Mouse (Mus musculus): ENCODE measurements around the gene Reck.

Reck gene

DNA sequence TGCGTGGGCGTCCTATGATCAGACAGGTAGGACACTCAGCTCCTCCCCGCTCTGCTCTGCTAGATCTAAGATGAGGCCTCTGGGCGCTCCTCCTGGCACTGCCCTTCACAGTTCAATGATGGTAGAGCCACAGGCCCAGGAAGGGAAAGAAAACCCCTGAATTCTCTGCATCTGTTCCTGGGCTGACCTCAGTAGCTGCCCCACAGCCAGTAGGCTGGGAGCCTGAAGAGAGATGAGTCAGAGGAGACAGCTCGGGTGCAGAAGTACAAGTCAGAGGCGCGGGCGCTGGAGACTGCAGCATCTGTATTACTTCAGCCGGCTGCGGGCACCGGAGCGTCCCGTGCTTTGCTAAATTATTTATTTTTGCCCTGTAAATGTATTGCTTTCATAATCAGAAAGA is 93.3 kb downstream of the Reck start:
- no peak for DNase-seq (ENCODE audit: low read depth, low spot score)

DNA sequence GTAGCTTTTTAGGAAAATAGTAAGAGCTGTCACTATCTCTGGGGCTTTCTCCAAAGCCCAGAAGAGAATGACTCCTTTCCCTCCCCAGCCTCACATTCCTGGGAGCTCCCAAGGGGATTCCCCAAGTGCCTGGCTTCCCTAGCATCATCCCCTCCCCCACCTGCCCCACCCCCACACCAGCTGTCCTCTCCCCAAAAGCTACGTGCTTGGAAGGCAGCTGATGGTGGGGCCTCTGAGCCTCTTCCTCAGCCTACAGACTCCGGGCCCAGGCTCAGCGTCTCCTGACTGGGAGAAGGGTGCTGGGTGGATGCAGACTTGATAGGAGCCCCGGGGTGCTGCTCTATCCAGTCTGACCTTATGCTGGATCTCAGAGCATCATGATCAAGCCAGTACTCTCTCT is 94.0 kb downstream of the Reck start:
- DNase-seq (ENCODE audit: low read depth, low spot score) = peak; percentile 16

DNA sequence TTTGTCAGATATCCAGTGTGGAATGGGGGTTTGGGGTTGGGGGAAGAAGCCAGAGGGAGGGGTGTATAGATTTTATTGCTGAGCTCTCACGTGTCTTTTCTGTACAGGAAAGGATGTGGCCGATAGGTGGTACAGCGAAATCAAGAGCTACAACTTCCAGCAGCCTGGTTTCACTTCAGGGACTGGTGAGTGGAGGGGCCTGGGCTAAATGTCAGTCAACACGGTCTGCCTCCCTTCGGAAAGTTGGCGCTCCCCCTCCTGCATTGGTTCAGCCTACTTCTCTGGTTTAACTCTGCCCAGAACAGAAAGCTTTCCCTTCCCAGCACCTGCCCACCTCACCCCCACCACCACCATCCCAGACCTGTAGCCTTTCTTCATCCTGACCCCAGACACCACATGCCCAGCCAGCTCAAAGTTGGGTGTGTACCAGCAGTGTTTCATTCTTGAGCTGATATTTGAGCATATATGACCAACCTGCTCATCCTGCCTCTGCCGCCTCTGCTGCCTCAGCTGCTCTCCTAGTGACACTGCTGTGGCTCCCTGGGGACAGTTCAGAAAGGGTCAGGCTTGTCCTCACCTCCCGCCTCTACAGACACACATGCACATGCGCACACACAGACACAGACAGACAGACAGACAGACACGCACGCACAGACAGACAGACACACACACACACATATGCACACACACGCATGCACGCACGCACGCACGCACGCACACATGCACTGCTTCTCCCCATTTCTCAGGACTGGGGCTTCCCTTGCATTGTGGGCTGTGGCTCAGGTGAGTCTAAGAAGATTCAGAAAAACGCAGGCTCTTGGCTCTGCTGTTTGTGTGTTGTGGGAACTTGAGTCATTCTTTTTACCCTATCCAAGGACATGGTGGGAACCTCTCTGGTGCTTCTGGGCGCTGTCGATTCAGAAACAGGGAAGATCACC is 95.3 kb downstream of the Reck start:
- no peak for DNase-seq (ENCODE audit: low read depth, low spot score)

DNA sequence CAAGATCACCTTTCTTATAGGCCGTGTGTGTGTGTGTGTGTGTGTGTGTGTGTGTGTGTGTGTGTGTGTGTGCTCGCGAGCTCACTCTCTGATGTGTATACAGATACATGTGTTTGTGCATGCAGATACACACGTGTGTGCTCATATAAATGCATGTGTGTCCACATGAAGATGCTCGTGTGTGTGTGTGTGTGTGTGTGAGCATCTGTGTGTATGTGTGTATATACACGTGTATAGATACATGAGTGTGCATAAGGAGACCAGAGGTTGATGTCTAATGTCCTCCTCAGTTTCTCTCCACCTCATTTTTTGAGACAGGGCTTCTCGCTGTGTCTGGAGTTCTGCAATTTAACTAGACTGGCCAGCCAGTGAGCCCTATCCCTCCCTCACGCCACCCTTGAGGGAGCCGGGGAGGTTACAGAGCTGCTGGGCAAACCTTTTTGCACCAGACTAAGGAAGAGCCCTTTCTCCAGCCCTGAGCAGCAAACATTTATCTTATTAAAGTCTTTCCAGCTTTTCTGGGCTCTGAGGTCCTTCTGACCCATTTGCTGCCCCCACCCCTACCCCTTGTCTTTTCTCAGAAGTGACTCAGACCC is 96.3 kb downstream of the Reck start:
- DNase-seq (ENCODE audit: low read depth, low spot score) = no peak

DNA sequence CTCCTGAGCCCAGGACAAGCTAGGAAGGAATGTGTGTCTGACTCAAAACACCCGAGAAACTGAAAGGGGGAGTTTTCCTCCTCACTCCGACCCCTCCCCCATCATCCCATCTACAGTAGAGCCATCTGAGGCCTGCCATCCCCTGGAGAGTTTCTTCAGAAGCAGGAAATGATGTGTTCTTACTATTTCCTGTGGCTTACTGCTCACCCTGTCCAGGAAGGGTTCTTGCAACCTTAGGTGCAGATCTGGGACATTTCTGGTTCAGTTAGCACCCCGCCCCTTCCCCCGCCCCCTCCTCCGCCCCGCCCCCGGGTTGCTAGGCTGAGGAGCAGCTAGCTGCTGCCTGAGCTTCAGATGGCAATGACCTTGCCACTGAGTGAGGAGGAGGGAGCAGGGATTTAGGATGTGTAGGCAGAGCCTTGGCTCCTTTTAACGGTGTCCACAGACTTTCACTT is 96.8 kb downstream of the Reck start:
- peak; percentile 61 for DNase-seq (ENCODE audit: low read depth, low spot score)

DNA sequence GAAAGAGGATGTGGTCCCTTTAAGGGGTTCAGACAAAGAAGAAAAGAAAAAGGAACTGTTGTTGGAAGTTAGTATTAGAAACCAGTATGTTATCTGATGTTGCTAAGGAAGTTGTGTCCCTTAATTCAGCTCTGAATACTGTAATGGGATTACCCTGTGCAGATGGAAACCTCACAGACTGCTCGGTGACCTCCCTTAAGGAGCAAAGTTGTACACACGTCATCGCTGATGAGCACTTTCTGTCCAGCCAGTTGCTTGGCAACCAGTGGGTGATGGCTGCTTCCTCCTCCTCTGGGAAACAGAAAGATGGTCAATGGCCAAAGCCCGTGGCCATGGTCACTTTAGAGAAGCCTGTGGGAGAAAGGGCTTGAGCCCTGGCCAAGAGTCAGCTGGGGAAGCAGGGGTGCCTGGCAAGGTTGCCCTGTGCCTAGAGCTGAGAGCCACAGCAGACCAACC is 98.2 kb downstream of the Reck start:
- no peak for DNase-seq (ENCODE audit: low read depth, low spot score)

DNA sequence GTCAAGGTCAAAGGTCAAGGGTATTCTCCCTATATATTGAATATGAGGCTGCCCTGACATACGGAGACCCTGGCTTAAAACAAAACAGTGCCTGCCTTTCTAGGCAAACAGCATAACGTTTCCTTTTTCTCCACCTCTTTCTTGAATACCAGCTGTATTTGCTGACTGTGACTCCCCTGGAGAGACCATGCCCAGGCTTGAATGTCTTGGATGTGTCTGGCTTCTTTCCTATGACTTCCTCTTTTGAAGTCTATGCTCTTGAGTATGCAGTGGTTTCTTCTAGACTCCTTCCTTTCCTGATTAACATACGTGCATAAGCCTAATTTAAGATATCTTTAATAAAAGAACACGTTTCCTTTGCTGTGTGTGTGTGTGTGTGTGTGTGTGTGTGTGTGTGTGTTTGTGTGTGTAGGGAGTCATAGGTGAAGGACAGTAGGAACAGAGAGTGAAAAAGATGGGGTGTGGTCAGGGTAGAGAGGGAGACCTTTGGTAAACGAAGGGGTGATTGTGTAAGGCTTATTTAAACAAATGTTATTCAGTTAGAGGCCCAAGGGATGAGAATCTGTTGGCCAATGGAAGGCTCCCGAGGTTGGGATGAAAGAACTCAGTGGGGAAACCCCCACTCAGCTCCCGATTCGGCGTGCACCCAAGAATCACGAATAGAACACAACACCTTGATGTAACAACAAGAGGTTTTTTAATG is 99.7 kb downstream of the Reck start:
- no peak for DNase-seq (ENCODE audit: low read depth, low spot score)

DNA sequence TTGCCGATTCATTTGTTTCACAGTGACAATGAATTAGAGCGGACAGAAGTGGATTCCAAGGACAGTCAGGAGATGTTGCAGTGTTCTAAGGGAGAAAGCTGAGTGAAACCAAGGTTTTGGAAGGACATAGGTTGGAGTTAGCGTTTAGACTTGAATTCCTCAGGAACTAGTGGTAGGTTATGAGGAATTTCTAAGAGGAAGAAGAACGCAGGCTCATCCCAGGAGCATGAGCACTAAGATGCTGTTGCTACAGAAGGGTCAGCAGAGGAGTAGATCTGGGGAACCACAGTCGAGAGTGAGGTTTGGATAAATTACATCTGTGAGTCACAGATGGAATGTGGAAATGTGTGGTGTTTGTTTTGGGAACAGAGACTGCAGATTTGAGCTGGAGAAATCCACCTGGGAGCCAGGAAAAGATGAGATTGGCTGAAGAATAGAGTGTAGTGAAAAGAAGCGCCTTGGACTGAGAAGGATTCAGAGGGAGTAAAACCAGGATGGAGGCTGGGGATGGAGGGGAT is 101.0 kb downstream of the Reck start:
- DNase-seq (ENCODE audit: low read depth, low spot score) = no peak

DNA sequence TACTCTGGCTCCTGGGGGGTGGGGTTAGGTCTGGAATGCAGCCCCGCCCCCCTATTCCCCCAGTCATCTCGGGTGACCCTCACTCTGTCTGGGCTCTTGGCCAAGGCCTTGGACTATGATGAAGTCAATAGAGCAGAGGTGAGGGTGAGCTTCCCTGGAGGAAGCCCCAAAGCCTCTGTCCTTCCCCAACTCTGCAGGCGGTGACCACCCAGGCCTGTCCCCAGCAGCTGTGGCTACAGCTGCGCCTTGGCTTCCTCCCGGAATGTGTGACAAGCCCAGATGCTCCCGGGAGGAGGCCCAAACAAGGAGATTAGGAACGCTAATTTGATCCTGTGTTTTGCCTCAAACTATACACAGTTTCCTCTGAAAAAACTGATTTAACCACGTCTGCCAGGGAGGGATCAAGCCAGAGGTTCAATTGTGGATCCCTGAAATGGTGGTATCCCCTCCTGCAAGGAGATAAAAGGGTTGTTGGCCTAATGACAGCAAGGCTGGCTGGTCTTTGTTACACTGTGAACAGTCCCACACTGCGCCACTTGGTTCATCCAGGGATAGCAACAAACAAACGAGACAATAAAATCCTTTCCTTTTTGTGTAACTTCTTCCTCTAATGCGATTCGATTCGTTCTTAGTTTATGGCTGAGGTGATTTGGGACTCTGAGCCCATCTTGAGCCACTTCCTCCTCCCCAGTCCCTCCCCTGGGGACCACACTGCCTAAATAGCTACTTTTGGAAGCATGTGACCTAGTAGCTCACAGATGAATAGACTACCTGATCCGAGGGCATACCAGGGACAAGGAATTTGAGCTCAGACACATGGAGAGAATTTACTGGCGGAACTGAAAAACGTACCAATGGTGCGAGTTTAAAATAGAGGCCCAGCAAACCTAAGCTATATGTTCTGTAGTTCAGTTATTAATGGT is 103.5 kb downstream of the Reck start:
- peak; percentile 47 for DNase-seq (ENCODE audit: low read depth, low spot score)

DNA sequence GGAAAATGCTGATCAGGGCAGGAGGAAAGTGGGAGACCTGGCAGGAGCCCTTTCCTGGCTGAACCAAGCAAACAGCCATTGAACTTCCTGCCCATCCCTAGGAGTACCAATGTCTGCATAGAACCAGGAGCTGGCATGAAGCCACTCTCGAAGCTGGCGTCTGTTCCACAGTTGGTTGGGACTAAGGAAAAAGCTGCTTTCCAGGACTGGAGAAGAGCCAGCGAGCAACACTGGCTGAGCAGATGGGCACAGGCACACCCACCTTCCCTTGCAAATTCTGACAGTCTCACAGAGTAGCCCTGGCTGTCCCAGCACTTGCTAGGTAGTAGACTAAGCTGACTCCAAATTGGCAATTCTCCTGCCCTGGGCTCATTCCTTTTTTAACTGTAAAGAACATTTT is 104.4 kb downstream of the Reck start:
- DNase-seq (ENCODE audit: low read depth, low spot score) = no peak

DNA sequence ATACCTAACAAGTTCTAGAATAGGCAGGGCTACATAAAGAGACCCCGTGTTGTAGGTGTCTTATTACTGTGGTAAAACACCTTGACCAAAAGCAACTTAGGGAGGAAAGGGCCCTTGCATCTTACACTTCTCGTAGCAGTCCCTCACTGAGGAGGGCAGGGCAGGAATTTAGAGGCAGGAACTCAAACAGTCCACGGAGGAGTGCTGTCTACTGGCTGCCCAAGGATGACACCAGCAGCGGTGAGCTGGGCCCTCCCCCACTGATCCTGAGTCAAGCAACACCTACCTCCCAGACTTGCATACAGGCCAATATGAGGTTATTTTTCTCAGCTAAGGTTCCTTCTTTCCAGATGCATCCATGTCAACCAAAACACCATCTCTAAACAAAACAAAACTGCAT is 104.9 kb downstream of the Reck start:
- no peak for DNase-seq (ENCODE audit: low read depth, low spot score)

DNA sequence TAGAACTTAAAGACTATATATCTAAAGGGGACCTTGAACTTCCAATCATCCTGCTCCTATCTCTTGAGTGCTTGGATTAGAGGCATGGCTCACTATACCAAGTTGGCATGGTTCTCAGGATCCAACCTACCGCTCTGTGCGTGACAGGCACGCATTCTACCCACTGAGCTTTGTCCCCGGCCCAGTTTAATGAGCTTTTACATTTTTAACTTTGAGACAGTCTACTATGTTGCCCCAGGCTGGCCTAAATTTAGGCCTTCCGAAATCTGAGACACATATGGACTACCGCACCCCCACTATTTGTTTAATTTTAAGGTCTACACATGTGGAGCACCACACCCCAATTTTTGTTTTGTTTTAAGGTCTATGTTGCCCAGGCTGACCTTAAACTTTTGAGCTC is 105.5 kb downstream of the Reck start:
- no peak for DNase-seq (ENCODE audit: low read depth, low spot score)

DNA sequence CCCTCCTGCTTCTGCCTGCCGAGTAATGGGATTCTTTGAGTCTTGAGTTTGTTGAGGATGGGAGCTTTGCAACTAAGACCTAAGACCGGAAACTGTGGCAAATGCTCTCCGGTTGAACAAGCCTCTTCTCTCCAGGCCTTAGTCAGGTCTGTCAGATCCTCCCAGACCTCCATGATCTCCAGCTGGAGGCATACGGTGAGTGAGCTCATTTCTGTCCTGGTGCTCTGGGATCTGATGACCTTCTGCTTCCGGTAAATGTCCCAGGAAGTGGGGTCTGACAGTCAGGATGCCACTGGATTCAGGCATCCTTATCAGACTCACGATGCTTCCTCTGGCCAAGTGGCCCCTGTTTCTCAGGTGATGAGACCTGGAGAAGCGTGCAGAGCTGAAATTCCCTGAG is 105.9 kb downstream of the Reck start:
- no peak for DNase-seq (ENCODE audit: low read depth, low spot score)

DNA sequence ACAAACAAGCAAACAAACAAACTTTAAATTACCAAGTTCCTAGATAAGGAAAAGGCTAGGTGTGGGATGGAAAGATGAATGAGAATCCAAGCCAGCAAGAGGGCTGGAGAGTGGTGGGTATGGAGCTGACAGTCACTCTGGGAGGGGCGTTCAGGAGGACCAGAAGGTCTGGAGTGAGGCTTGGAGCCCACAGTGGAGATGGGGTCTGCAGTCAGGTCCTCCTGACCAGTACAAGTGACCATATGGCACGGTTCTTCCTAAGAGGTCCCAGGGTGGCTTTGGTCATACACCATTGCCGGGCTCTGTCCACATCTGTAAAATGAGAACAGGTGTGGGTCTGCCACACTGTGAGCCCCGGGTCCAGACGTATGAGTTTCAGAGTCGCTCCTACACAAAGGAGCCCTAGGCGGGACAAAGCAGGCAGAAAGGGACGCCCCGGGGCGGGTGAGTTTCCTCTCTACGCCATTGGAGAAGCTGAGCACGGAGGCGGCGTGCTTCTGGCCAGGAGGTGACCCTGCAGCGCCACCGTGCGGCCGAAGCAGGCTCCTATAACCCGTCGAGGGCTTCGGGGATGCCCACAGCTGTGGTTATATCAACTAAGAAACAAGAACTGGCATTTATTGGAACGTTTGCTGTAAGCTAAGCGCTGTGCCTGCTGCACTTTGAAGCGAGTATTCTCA is 106.9 kb downstream of the Reck start:
- peak; percentile 94 for DNase-seq (ENCODE audit: low read depth, low spot score)

DNA sequence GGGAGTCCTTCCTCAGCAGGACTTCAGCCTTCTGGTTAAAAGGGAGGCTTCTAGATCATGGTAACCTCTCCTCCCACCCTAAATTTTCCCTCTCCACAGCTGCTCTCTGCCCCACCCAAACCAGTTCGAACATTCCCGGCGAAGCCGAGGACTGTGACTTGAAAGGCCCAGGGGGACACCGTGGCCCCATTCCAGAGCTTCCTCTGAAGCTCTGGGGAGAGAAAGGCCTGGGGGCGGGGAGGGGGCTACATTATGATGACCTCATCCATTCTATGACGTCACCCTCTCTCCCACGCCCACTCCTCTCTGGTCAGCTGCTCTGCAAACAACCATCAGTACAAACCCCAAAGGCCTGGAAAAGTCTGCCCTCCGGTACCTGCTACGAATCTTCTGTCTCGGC is 107.9 kb downstream of the Reck start, which contains the start of gene Ccin:
Gene Ccin, plus strand, starts transcription at position 303 of the 400 bp plus-strand sequence.
- DNase-seq (ENCODE audit: low read depth, low spot score) = no peak

DNA sequence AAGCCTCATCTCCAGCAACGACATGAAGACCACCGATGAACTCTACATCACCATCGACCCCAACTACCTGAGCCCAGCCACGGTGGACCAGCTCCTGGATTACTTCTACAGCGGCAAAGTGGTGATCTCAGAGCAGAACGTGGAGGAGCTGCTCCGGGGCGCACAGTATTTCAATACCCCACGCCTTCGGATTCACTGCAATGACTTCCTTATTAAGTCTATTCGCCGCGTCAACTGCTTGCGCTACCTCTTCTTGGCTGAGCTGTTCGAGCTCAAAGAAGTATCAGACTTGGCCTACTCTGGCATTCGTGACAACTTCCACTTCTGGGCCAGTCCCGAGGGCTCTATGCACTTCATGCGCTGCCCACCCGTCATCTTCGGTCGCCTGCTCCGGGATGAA is 108.4 kb downstream of the Reck start:
- DNase-seq (ENCODE audit: low read depth, low spot score) = no peak

DNA sequence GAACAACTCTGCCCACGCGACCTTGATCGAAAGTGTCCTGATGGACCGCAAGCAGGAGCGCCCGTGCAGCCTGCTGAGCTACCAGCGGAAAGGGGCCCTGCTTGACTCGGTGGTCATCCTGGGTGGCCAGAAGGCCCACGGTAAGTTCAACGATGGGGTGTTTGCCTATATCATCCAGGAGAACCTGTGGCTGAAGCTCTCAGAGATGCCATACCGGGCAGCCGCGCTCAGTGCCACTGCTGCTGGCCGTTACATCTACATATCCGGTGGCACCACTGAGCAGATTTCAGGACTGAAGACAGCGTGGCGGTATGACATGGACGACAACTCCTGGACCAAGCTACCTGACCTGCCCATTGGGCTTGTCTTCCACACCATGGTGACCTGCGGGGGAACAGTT is 109.0 kb downstream of the Reck start:
- no peak for DNase-seq (ENCODE audit: low read depth, low spot score)

DNA sequence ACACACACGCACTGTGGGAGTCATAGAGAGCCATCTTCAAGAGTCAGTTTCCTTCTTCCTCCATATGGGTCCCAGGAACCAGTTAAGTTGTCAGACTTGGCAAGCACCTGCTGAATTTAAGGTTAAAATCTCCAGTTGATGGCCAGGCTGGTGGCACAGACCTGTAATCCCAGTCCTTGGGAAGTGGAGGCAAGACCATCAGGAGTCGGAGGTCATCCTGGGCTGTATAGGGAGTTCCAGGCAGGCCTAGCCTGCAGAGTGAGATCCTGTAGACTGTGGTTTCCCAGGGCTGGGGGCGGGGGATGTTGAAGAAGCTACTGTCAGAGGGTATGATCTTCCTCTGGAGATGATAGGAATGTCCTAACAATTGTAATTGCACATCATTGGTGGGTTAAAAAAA is 113.6 kb downstream of the Reck start:
- DNase-seq (ENCODE audit: low read depth, low spot score) = no peak

DNA sequence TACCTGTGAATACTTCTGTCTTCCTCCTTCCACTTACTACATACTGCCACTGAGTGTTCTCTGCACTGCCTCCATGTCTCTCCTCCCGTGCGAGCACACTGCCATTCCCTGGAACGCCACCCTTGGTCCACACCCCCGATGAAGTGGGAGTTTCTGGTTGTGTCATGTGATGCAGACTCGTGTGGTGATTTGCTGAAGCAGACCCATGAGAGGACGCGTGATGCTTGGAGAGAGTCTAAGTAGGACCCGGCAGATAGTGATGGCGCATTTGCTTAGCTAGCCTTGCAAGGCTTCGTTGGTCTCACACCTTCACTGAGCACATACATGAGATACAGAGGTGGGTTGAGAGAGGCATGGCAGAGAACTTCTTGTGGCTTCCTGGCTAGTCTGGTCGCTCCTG is 117.7 kb downstream of the Reck start:
- no peak for DNase-seq (ENCODE audit: low read depth, low spot score)

DNA sequence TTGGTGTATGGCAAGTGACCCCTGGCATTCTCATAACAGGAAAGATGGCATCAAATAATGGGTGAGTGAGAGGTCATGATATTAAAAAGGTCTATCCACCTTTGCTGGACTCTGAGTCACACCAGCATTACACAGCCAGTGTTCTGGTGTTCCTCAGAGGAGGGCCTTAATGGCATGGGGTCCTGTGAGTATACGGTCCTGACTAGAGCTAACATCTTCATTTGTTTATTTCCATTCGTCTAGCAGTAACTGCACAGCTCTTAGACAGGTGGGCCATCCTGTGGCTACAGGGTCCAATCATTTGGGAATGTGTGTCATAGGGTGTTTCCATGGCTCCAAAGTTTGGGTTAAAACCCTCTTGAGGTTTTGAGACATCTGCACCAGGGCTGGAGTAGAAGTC is 119.0 kb downstream of the Reck start:
- no peak for DNase-seq (ENCODE audit: low read depth, low spot score)

All from forelimb bud, embryonic 11.5 days (tissue).